Mouse (Mus musculus) olfactory bulb, adult 2 months (tissue): ENCODE results near the gene Smoc1. TPM values are rescaled to one million over a fixed set of nuclear protein-coding genes. Genes with fewer than 3 reads are reported as not detected.

Experiments used
- H3K27ac ChIP-seq: fragments of 200-500 bp; 2 replicates; pipeline ENCODE4 v1.5.1; 2012; ENCODE audit warnings: low read depth, low read length; ENCODE audit not compliant: insufficient read depth
- H3K4me1 ChIP-seq: fragments of 200-500 bp; 2 replicates; pipeline ENCODE4 v1.6.1; 2012; ENCODE audit warnings: low read length; ENCODE audit not compliant: control insufficient read depth, insufficient read depth
- H3K4me3 ChIP-seq: fragments of 200-500 bp; 2 replicates; pipeline ENCODE4 v1.5.1; 2012; ENCODE audit warnings: mild to moderate bottlenecking, low read depth, low read length, moderate library complexity; ENCODE audit not compliant: insufficient read depth
- CTCF ChIP-seq: fragments of 200-500 bp; IDR thresholded peaks from 2 replicates; pipeline ENCODE4 v1.5.1; 2012; ENCODE audit warnings: low read depth, mild to moderate bottlenecking, low read length, moderate library complexity; ENCODE audit not compliant: insufficient read depth
- POLR2A ChIP-seq: fragments of 200-500 bp; IDR thresholded peaks from 2 replicates; pipeline ENCODE4 v1.6.1; 2012; ENCODE audit warnings: mild to moderate bottlenecking, low read depth, low read length, moderate library complexity; ENCODE audit not compliant: insufficient read depth
- WGBS: fragments of 180-500 bp; shearing (Covaris S2); methylation state at CpG from one replicate; pipeline ENCODE4 v1.1.7; 2018; 5-methylcytosine and 5-hydroxymethylcytosine counted together
- polyA plus RNA-seq: library from polyadenylated mRNA; stranded (reverse); fragments of >200 nt; gene quantifications from 2 replicates; pipeline ENCODE4 v1.2.4, GENCODE M21; 2012; ENCODE audit warnings: low replicate concordance; ENCODE audit not compliant: missing spikeins, insufficient read depth, insufficient read length

Smoc1 gene
- polyA plus RNA-seq, 1 experiment, result not detected

- WGBS, result 35% methylated on average over 6 of the region's 6 CpGs
- no peak for TF ChIP-seq CTCF
- TF ChIP-seq POLR2A, result no peak
- H3K4me3 ChIP-seq, result no peak overlapping the region
- peak overlapping the region; percentile 55; the same call in 1 of the 2 replicates for H3K27ac ChIP-seq
- H3K4me1 ChIP-seq, result peaks cover 10% of the 10 kb centered on the region
Measured at GRCm38 (mm10) chr12:81225966-81226577, 199.5 kb downstream of the Smoc1 start.

DNA sequence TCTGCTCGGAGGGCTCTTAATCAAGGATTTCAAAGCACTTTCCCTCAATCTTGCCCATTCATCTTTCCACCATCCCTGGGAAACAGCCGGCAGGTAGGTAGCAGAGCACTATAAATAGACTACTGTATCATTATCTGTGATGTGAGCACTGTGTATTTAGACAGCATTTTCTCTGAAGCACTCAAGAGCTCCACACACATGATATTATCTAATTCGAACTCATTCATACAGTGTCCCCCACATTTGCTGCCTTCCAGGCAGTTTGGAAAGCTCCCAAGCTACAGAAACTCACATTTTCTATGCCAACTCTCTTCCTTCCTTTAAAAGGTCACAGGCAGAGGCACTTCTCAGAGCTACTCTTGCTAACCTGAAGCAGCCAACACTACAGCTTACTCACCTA, 200.0 kb downstream of the Smoc1 start:
- 15% methylated on average over 3 of the region's 3 CpGs for WGBS
- TF ChIP-seq POLR2A (no peak), CTCF (no peak)

GRCm38 (mm10) chr12:81227767-81228460, 201.3 kb downstream of the Smoc1 start:
- H3K4me3 ChIP-seq, result peak overlapping the region; percentile 29
- peaks cover 10% of the 10 kb centered on the region for H3K4me1 ChIP-seq
- 20% methylated on average over 5 of the region's 5 CpGs for WGBS
- TF ChIP-seq POLR2A, result no peak
- TF ChIP-seq CTCF, result no peak
- H3K27ac ChIP-seq, result peak overlapping the region; percentile 95

More for the DNA sequence above, 200.0 kb downstream of the Smoc1 start:
- H3K4me3 ChIP-seq, result no peak overlapping the region
- H3K27ac ChIP-seq, result peak overlapping the region; percentile 55; the same call in 1 of the 2 replicates
- H3K4me1 ChIP-seq, result peaks cover 10% of the 10 kb centered on the region

DNA sequence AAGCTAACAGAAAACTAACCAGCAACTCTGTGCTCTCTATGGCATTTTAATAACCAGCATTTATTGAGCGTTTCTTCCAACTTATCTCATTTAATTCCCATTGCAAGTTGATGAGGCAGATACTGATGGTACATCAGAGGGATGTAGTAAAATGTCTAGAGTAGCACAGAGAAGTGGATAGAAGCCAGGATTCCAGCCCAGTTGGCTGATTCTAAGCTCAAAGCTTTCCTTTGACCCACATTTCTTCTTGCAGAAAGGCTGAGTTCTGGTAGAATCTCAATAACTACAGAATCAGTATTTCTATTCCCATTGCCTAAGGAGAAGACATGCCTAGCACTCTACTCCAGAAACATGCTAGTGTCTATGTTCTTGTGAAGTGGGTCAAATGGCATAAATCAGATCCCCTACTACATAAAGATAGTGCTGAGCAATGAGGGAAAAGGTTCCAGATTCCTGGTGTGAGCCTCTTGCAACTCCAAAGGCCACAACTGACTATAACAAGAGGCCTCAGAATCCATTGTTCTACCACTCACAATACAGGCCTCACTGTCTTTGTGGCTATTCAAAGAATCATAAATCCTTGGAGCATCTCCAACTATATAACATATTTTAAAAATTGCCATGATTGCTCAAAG, 207.3 kb downstream of the Smoc1 start:
- Histone ChIP-seq H3K4me3 (no peak overlapping the region), H3K4me1 (peaks cover 5% of the 10 kb centered on the region), H3K27ac (no peak overlapping the region)
- 83% methylated on average over 1 of the region's 1 CpGs for WGBS
- TF ChIP-seq CTCF (no peak), POLR2A (no peak)

- TF ChIP-seq POLR2A (no peak), CTCF (no peak)
- peak overlapping the region; percentile 77 for H3K27ac ChIP-seq
- H3K4me3 ChIP-seq, result no peak overlapping the region
- H3K4me1 ChIP-seq, result peaks cover 7% of the 10 kb centered on the region
- 46% methylated on average over 10 of the region's 10 CpGs for WGBS
Measured at GRCm38 (mm10) chr12:81235456-81236330, 209.1 kb downstream of the Smoc1 start.

Other genes starting within 250 kb of the Smoc1 start
- gene Susd6, start 236.3 kb upstream of the Smoc1 start, polyA plus RNA-seq, result not detected in 2 replicates
- gene Srsf5, start 81.3 kb upstream of the Smoc1 start, polyA plus RNA-seq, result 488 and 574 TPM in 2 replicates
- gene Slc10a1, start 58.1 kb upstream of the Smoc1 start, polyA plus RNA-seq, result not detected in 2 replicates